Mouse (Mus musculus) heart, embryonic 13.5 days (tissue): Measurements from ENCODE around the gene Utrn. TPM values are rescaled to one million over a fixed set of nuclear protein-coding genes. Genes with fewer than 3 reads are reported as not detected.

Experiments used
- ATAC-seq: fragments of 200-750 bp; cut with Nextera tagmentation; 2 replicates; pipeline ENCODE4 v1.8.0; 2017; ENCODE audit warnings: moderate TSS enrichment; ENCODE audit not compliant: insufficient number of reproducible peaks, low FRiP score, low TSS enrichment; ENCODE audit errors: extremely low read depth
- H3K27ac ChIP-seq: fragments of 300-500 bp; sonication (generic); replicated peaks from 2 replicates; pipeline ENCODE4 v1.5.1; 2015; ENCODE audit warnings: moderate library complexity, mild to moderate bottlenecking, inconsistent platforms
- H3K27me3 ChIP-seq: fragments of 300-500 bp; sonication (generic); replicated peaks from 2 replicates; pipeline ENCODE4 v1.6.1; 2015; ENCODE audit warnings: mild to moderate bottlenecking, inconsistent platforms
- H3K36me3 ChIP-seq: fragments of 300-500 bp; sonication (generic); 2 replicates; pipeline ENCODE4 v1.6.1; 2015; ENCODE audit warnings: mild to moderate bottlenecking, inconsistent platforms
- H3K4me1 ChIP-seq: fragments of 300-500 bp; sonication (generic); 2 replicates; pipeline ENCODE4 v1.6.1; 2015; ENCODE audit warnings: inconsistent platforms
- H3K4me2 ChIP-seq: fragments of 300-500 bp; sonication (generic); 2 replicates; pipeline ENCODE4 v1.6.1; 2015; ENCODE audit warnings: inconsistent platforms, mild to moderate bottlenecking, moderate library complexity
- H3K4me3 ChIP-seq: fragments of 300-500 bp; sonication (generic); 2 replicates; pipeline ENCODE4 v1.5.1; 2015; ENCODE audit warnings: moderate library complexity, mild to moderate bottlenecking, inconsistent platforms
- H3K9ac ChIP-seq: fragments of 300-500 bp; sonication (generic); 2 replicates; pipeline ENCODE4 v1.6.1; 2015; ENCODE audit warnings: inconsistent platforms, mild to moderate bottlenecking, moderate library complexity
- H3K9me3 ChIP-seq: fragments of 300-500 bp; sonication (generic); 2 replicates; pipeline ENCODE4 v1.6.1; 2016; ENCODE audit warnings: inconsistent platforms
- WGBS: fragments of 180-500 bp; shearing (Covaris S2); methylation state at CpG from one replicate; pipeline ENCODE4 v1.1.7; 2015; ENCODE audit warnings: mixed read lengths; 5-methylcytosine and 5-hydroxymethylcytosine counted together
- polyA plus RNA-seq: library from polyadenylated mRNA; unstranded; fragments of >200 nt; fragmentation: Nextera tagmentation; extraction: Ambion mirVana; gene quantifications from 2 replicates; pipeline ENCODE4 v1.2.1, GENCODE M21; 2015

Utrn gene
- polyA plus RNA-seq, 1 experiment from 2014 or later: 55.8 TPM

DNA sequence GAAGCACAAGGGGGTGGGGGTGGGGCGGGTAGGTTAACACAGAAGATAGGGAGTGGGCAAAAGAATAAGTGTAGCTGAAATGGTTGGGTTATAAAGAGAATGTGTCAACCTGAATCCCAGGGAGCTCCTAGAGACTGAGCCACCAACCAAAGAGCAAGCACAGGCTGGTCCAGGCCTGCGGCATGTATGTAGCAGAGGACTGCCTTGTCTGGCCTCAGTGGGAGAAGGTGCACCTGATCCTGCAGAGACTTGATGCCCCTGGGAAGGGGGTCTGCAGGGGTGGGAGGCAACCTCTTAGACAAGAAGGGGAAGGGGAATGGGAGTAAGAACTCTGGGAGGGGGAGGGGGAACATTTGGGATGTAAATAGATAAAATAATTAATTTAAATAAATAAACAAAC, 162.6 kb downstream of the Utrn start:
- WGBS: 84% methylated on average over 2 of the region's 2 CpGs
- Histone ChIP-seq H3K36me3 (peaks cover 53% of the 10 kb centered on the region), H3K27ac (0 out of 2 replicates have a peak overlapping the region, but pooled peaks have one; percentile 36), H3K9ac (no peak overlapping the region), H3K4me3 (no peak overlapping the region), H3K4me1 (peaks cover 45% of the 10 kb centered on the region), H3K9me3 (no peaks in the 10 kb centered on the region), H3K4me2 (no peak overlapping the region), H3K27me3 (no peaks in the 10 kb centered on the region)
- no peak for ATAC-seq

DNA sequence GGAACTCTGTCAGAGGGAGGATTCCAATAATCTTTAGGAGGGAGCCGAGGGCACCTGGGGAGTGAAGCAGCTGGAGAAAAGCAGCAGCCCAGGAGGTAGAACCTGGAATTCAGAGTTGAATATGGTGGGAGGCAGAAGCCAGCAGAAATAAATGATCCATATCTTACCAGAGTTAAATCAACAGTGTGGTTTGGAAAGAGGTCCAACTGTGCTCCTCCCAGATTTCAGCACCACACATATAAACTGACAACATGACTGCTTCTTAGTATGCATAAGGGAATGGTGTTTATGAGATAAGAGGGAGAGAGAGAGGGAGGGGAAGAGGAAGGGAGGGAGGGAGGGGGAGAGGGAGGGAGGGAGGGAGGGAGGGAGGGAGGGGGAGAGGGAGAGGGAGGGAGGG, 163.2 kb downstream of the Utrn start:
- peaks cover 48% of the 10 kb centered on the region for H3K4me1 ChIP-seq
- H3K4me3 ChIP-seq: no peak overlapping the region
- 43% methylated on average over 1 of the region's 1 CpGs for WGBS
- no peaks in the 10 kb centered on the region for H3K9me3 ChIP-seq
- H3K27me3 ChIP-seq: no peaks in the 10 kb centered on the region
- no peak overlapping the region for H3K9ac ChIP-seq
- no peak for ATAC-seq
- peak overlapping the region; percentile 54 for H3K27ac ChIP-seq
- no peak overlapping the region for H3K4me2 ChIP-seq
- peaks cover 52% of the 10 kb centered on the region for H3K36me3 ChIP-seq

DNA sequence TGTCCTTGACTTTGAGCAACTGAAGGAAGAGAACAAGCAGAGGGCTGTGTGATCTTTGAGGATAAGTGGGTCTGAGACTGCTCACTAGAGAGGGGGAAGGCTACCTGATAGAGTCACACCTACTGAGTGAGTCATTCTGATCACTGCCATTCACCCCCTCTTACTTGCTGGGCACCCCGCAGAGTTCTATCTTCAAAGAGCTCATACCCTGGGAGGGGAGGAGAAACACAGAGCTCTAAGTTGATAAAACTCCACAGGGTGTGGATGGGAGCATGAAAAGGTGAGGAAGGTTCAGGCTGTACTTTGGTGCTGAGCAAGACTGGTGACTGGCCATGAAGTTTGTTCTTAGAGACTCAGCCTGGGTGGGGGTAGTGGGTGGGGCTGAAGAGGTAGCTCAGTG, 164.9 kb downstream of the Utrn start:
- H3K9ac ChIP-seq: no peak overlapping the region
- no peaks in the 10 kb centered on the region for H3K27me3 ChIP-seq
- 11% methylated on average over 1 of the region's 1 CpGs for WGBS
- no peak overlapping the region for H3K4me3 ChIP-seq
- H3K4me2 ChIP-seq: no peak overlapping the region
- H3K36me3 ChIP-seq: peaks cover 44% of the 10 kb centered on the region
- peak overlapping the region; percentile 66 for H3K27ac ChIP-seq
- no peaks in the 10 kb centered on the region for H3K9me3 ChIP-seq
- ATAC-seq: no peak
- H3K4me1 ChIP-seq: peaks cover 48% of the 10 kb centered on the region

DNA sequence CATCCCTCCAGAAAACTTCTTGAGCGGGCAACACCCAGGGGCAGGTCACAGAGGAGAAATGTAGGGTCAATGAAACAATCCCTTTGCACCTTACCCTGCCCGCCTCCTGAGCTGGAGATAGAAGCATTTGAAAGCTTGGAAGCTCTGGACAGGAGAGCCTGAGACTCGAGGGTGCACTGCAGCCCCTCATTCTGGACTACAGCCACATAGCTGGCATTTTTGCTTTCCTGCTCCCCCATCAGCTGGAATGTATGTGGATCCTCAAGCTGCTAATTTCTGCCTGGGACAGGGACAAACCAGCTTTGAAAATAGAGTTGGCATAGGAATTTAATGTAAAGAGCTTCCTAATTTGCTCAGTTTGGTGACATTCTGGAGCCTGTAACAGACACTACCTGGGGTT, 165.6 kb downstream of the Utrn start:
- H3K4me3 ChIP-seq: no peak overlapping the region
- H3K4me1 ChIP-seq: peaks cover 48% of the 10 kb centered on the region
- H3K36me3 ChIP-seq: peaks cover 38% of the 10 kb centered on the region
- no peaks in the 10 kb centered on the region for H3K27me3 ChIP-seq
- peak overlapping the region; percentile 66 for H3K27ac ChIP-seq
- H3K9ac ChIP-seq: no peak overlapping the region
- H3K9me3 ChIP-seq: no peaks in the 10 kb centered on the region
- peak overlapping the region; percentile 20 for H3K4me2 ChIP-seq
- no peak for ATAC-seq
- WGBS: 30% methylated on average over 3 of the region's 3 CpGs

DNA sequence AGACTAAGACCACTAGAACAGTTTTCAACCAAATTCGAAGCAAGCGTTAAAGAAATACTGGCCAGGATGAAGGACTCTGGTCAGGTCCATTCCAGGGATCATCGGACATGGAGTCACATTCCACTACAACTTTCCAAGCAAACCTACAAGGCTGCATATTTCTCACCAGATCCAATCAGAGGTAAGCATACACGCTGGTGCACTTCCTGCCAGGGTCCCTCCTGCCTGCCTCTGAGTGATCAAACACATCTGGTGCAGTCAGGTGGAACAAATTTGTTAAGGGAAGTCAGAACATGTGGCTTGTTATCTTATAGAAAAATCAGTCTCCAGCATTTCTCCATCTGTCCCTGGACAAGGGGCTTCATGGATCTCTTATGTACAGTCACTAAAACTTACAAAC, 167.0 kb downstream of the Utrn start:
- peaks cover 36% of the 10 kb centered on the region for H3K36me3 ChIP-seq
- no peaks in the 10 kb centered on the region for H3K9me3 ChIP-seq
- no peak overlapping the region for H3K4me3 ChIP-seq
- WGBS: 73% methylated on average over 4 of the region's 4 CpGs
- H3K27me3 ChIP-seq: no peaks in the 10 kb centered on the region
- no peak for ATAC-seq
- H3K4me1 ChIP-seq: peaks cover 48% of the 10 kb centered on the region
- no peak overlapping the region for H3K4me2 ChIP-seq
- peak overlapping the region; percentile 29; the same call in 1 of the 2 replicates for H3K27ac ChIP-seq
- peak overlapping the region; percentile 3; the same call in 1 of the 2 replicates for H3K9ac ChIP-seq

DNA sequence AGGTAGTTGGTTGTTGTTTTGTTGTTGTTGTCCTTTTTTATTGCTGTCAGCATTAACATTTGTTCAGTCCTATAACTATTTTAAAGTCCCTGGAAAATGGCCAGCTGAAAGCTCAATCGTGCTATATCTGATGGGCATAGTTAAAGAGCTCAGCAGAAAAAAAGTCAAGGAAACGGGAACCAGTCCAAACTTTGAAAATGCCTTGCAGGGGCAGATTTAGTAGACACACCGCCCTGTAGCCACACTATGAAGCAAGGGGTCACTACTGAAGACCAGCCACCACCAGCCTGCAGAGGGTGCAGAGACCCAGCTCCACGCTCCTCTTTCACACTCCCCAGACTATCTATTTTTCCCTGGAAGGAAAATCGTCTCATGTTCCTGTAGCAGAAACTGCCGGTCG, 167.5 kb downstream of the Utrn start:
- peak overlapping the region; percentile 3; the same call in 1 of the 2 replicates for H3K9ac ChIP-seq
- peaks cover 48% of the 10 kb centered on the region for H3K4me1 ChIP-seq
- H3K4me2 ChIP-seq: no peak overlapping the region
- ATAC-seq: no peak
- H3K4me3 ChIP-seq: no peak overlapping the region
- 41% methylated on average over 7 of the region's 7 CpGs for WGBS
- no peaks in the 10 kb centered on the region for H3K27me3 ChIP-seq
- no peaks in the 10 kb centered on the region for H3K9me3 ChIP-seq
- peak overlapping the region; percentile 29; the same call in 1 of the 2 replicates for H3K27ac ChIP-seq
- H3K36me3 ChIP-seq: peaks cover 35% of the 10 kb centered on the region

DNA sequence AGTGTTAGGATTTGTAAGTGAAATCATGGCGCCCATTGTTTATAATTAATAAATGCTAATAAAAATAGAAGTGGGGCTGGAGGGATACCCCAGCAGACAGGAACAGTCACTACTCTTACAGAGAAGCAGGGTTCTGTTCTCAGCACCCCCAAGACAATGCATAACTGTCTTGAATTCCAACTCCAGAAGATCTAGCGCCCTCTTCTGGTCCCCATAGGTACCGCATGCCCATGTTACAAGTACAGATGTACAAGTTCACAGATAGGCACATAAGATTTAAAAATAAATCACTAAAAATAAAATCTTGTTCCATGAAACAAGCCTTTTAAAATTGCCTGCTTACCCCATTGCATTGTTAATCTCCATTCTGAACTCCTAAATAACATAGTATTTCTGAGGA, 168.6 kb downstream of the Utrn start:
- 80% methylated on average over 3 of the region's 3 CpGs for WGBS
- no peak overlapping the region for H3K4me2 ChIP-seq
- no peaks in the 10 kb centered on the region for H3K9me3 ChIP-seq
- no peak overlapping the region for H3K27ac ChIP-seq
- H3K27me3 ChIP-seq: no peaks in the 10 kb centered on the region
- H3K9ac ChIP-seq: no peak overlapping the region
- peaks cover 36% of the 10 kb centered on the region for H3K36me3 ChIP-seq
- no peak overlapping the region for H3K4me3 ChIP-seq
- no peak for ATAC-seq
- H3K4me1 ChIP-seq: peaks cover 43% of the 10 kb centered on the region

DNA sequence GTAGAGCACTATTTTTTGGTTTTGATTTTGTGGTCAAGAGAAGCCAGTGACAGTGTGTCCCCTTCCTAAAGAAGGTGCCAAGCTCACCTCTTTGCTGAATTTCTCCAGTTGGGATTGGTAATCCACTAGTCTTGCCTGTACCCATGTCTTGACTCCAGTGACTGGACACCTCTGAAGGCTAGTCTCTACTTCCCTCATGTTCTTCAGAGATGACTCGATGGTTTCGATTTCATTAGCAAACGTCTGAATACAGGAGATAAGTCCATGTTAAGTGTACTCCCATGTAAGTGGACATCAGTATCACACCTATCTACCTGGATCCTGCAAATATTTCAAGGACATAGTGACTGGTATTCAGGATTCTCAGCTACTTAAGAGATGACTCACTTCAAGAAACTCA, 171.3 kb downstream of the Utrn start:
- Histone ChIP-seq H3K4me1 (peaks cover 27% of the 10 kb centered on the region), H3K9ac (no peak overlapping the region), H3K4me3 (no peak overlapping the region), H3K27ac (no peak overlapping the region), H3K36me3 (peaks cover 36% of the 10 kb centered on the region), H3K27me3 (no peaks in the 10 kb centered on the region), H3K9me3 (no peaks in the 10 kb centered on the region), H3K4me2 (no peak overlapping the region)
- no peak for ATAC-seq
- WGBS: 82% methylated on average over 3 of the region's 3 CpGs

DNA sequence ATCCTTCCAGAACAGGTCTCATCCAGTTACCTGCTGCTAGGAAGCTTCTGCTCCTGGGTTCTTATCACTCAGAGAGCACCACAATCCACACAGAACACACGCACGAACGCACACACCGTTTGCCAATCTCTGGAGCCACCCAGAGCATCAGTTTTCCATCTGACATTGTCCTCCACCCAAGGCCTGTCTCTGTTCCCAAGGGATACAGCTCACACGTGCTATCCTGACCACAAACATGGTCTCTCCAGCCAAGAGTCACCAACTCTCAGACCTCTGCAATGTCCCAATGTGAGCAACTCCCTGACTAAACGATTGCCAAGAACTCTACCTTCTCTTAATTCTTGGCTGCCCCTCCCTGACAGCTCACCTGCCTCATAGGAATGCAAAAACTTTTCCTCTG, 172.5 kb downstream of the Utrn start:
- 75% methylated on average over 6 of the region's 6 CpGs for WGBS
- no peaks in the 10 kb centered on the region for H3K27me3 ChIP-seq
- H3K9me3 ChIP-seq: no peaks in the 10 kb centered on the region
- no peak overlapping the region for H3K4me3 ChIP-seq
- H3K4me1 ChIP-seq: peaks cover 16% of the 10 kb centered on the region
- H3K27ac ChIP-seq: no peak overlapping the region
- H3K36me3 ChIP-seq: peaks cover 40% of the 10 kb centered on the region
- H3K4me2 ChIP-seq: no peak overlapping the region
- H3K9ac ChIP-seq: no peak overlapping the region
- ATAC-seq: no peak

DNA sequence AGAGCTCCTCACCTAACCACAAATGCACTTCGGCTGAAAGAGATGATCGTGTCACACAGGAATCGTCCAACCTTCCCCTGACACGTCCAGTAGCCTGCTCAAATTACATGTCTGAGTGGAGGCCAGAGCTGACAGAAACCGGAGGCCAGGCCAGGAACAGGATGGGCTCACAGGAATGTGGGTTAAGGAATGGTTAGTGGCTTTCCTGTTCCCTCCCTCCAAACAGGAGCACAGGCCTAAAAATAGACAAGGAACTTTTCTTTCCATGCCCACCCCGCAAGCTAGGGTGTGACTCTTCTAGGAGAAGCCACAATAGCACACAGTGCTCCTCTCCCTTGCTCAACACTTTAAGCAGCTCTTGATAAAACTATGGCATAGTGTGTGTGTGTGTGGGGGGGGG, 174.4 kb downstream of the Utrn start:
- WGBS: 6% methylated on average over 6 of the region's 6 CpGs
- peak; percentile 68; the same call in 1 of the 2 replicates for ATAC-seq
- Histone ChIP-seq H3K4me2 (peak overlapping the region; percentile 33), H3K9me3 (no peaks in the 10 kb centered on the region), H3K9ac (no peak overlapping the region), H3K4me1 (peaks cover 15% of the 10 kb centered on the region), H3K27me3 (no peaks in the 10 kb centered on the region), H3K27ac (peak overlapping the region; percentile 88), H3K4me3 (no peak overlapping the region), H3K36me3 (peaks cover 38% of the 10 kb centered on the region)

DNA sequence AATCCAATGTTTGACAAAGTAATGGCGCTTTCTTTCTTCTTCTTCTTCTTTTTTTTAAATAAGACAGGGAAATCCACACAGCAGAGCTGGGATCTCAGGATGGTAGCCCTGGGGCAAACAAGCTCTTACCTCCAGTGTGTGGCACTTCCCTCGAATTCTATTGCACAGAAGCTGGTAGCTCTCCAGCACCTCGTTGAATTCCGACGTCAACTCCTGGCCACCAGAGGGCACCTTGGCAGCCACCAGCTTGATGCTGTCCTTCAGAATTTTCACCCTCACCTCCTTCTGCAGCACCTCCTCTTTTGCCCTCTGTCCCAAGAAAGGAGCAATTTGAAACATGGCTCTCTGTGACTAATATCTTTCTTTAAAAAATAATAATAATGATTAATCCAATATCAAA, 178.6 kb downstream of the Utrn start:
- Histone ChIP-seq H3K9me3 (no peaks in the 10 kb centered on the region), H3K27me3 (no peaks in the 10 kb centered on the region), H3K27ac (no peak overlapping the region), H3K4me3 (no peak overlapping the region), H3K4me2 (no peak overlapping the region), H3K4me1 (peaks cover 15% of the 10 kb centered on the region), H3K36me3 (peaks cover 47% of the 10 kb centered on the region), H3K9ac (no peak overlapping the region)
- 21% methylated on average over 5 of the region's 5 CpGs for WGBS
- ATAC-seq: no peak

DNA sequence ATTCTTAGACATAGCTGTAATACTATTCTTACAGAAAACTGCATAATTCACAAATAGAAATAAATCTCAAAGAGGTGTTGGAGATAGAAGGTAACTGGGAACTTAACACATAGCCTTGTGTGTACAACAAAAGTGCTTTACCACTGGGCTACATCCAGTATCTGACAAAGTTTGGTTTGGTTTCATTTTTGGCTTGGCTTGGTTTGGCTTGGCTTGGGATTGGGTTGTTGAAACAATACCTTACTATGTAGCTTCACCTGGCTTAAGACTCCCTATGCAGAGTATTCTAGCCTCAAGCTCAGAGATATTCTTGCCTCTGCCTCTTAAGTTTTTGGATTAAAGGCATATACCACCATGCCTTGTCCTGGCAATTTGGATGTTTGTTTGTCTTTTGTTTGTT, 183.5 kb downstream of the Utrn start:
- Histone ChIP-seq H3K4me3 (no peak overlapping the region), H3K36me3 (peaks cover 74% of the 10 kb centered on the region), H3K4me1 (no peaks in the 10 kb centered on the region), H3K27me3 (no peaks in the 10 kb centered on the region), H3K9ac (no peak overlapping the region), H3K9me3 (no peaks in the 10 kb centered on the region), H3K27ac (no peak overlapping the region), H3K4me2 (no peak overlapping the region)
- no peak for ATAC-seq
